10 mouse cellular contexts compared by ENCODE assay signal in genomic region chr6:100188883-100189743, GRCm38 (mm10).
DNase-seq lines count a peak whose midpoint lies in the region; ATAC-seq and TF ChIP-seq lines count a peak whose summit lies in the region.
"Had no signal": no experiment of that assay in that cellular context is flagged by ENCODE, and none has a peak within 500 bp of the region (broad histone marks: within the 10 kb centered on the region; RNA-seq: fewer than 3 reads in every experiment).

No protein-coding gene starts in this region.

- WGBS in embryonic facial prominence, embryonic 11.5 days: 53% methylated on average over 7 of the region's 7 CpGs
- 62% methylated on average over 7 of the region's 7 CpGs for WGBS in embryonic facial prominence, embryonic 10.5 days
- 67% methylated on average over 7 of the region's 7 CpGs for WGBS in liver, adult 2 months

- no peaks in the 10 kb centered on the region for H3K36me3 ChIP-seq in embryonic facial prominence, embryonic 11.5 days (replicated peaks; ENCODE audit: control insufficient read depth, insufficient read depth, low read depth, low read length)
- no peaks in the 10 kb centered on the region for H3K36me3 ChIP-seq in embryonic facial prominence, embryonic 10.5 days (replicated peaks)
- H3K36me3 ChIP-seq in liver, adult 2 months (ENCODE audit: control insufficient read depth, insufficient read depth, low read length): no peaks in the 10 kb centered on the region

- H3K4me3 ChIP-seq in embryonic facial prominence, embryonic 11.5 days (ENCODE audit: low read depth, low read length): no peak overlapping the region
- H3K4me3 ChIP-seq in embryonic facial prominence, embryonic 10.5 days: no peak overlapping the region
- no peak overlapping the region for H3K4me3 ChIP-seq in liver, adult 2 months (ENCODE audit: insufficient read depth, low read depth, low read length)

- no peak for TF ChIP-seq CTCF in liver, adult 2 months (IDR thresholded peaks at IDR 0.05; ENCODE audit: low read depth, low read length)

- 0 out of 2 replicates have a peak, but pooled peaks have one; percentile 32 for ATAC-seq in embryonic facial prominence, embryonic 11.5 days (replicated peaks; ENCODE audit: insufficient number of reproducible peaks, low FRiP score, low TSS enrichment, low read depth)
- peak; percentile 80 for ATAC-seq in megakaryocyte progenitor cell, adult 5-6 weeks (replicated peaks; ENCODE audit: poor library complexity)

- no peaks in the 10 kb centered on the region; the same call in 1 of the 2 replicates for H3K27me3 ChIP-seq in embryonic facial prominence, embryonic 11.5 days (ENCODE audit: control insufficient read depth, insufficient read depth, low read length)
- H3K27me3 ChIP-seq in embryonic facial prominence, embryonic 10.5 days (replicated peaks; ENCODE audit: low read depth, poor library complexity, severe bottlenecking): peaks cover 91% of the 10 kb centered on the region
- H3K27me3 ChIP-seq in liver, adult 2 months (ENCODE audit: control insufficient read depth, insufficient read depth, low read length): no peaks in the 10 kb centered on the region

- no peak overlapping the region for H3K4me2 ChIP-seq in embryonic facial prominence, embryonic 11.5 days (ENCODE audit: low read depth, low read length)

- H3K79me2 ChIP-seq in liver, adult 2 months (ENCODE audit: control insufficient read depth, insufficient read depth, low read length): no peaks in the 10 kb centered on the region

- TF ChIP-seq POLR2A in liver, adult 2 months (IDR thresholded peaks at IDR 0.05; ENCODE audit: extremely low read depth, insufficient read depth, low read length): no peak

- DNase-seq in embryonic facial prominence, embryonic 11.5 days (ENCODE audit: low spot score): no peak
- DNase-seq in embryonic facial prominence, embryonic 10.5 days (ENCODE audit: low spot score): no peak
- peak; percentile 64 for DNase-seq in liver, adult 2 months (ENCODE audit: extremely low read depth, low read depth, low spot score)
- no peak for DNase-seq in liver
- DNase-seq in kidney, postnatal 36 days: peak; percentile 31 to 34
- no peak for DNase-seq in frontal cortex, adult 2 months (ENCODE audit: extremely low spot score in 1 of 2, low spot score in 1 of 2)
- DNase-seq in layer of hippocampus, adult 8-10 months (ENCODE audit: low spot score in 2 of 2): no peak
- DNase-seq: cerebellum, adult 9-10 months; thymus, postnatal 4 days had no signal

- H3K4me1 ChIP-seq in embryonic facial prominence, embryonic 11.5 days (ENCODE audit: control insufficient read depth, insufficient read depth, low read length): no peaks in the 10 kb centered on the region
- H3K4me1 ChIP-seq in embryonic facial prominence, embryonic 10.5 days: peaks cover 26% of the 10 kb centered on the region
- peaks cover 3% of the 10 kb centered on the region; the same call in 1 of the 2 replicates for H3K4me1 ChIP-seq in liver, adult 2 months (ENCODE audit: control insufficient read depth, insufficient read depth, low read length)

- H3K9me3 ChIP-seq in embryonic facial prominence, embryonic 11.5 days (replicated peaks; ENCODE audit: control insufficient read depth, low read length): no peaks in the 10 kb centered on the region
- H3K9me3 ChIP-seq in embryonic facial prominence, embryonic 10.5 days: no peaks in the 10 kb centered on the region

- no peak overlapping the region for H3K27ac ChIP-seq in embryonic facial prominence, embryonic 11.5 days (replicated peaks; ENCODE audit: low read depth, low read length)
- H3K27ac ChIP-seq in embryonic facial prominence, embryonic 10.5 days (replicated peaks): no peak overlapping the region
- no peak overlapping the region for H3K27ac ChIP-seq in liver, adult 2 months (replicated peaks; ENCODE audit: insufficient read depth, low read depth, low read length)

- no peak overlapping the region for H3K9ac ChIP-seq in embryonic facial prominence, embryonic 11.5 days (replicated peaks; ENCODE audit: low read length)
- H3K9ac ChIP-seq in liver, adult 2 months (ENCODE audit: low read depth, low read length): no peak overlapping the region

Comparison
In these comparisons a context has a peak if more than half of its experiments do, and no peak if none do; other contexts are left out.
1. DNase-seq: peak in liver, adult 2 months (single experiment) and kidney, postnatal 36 days (2 of 2); none in embryonic facial prominence, embryonic 11.5 days (single experiment), embryonic facial prominence, embryonic 10.5 days (single experiment), liver (single experiment), frontal cortex, adult 2 months (0 of 2) and layer of hippocampus, adult 8-10 months (0 of 2).